Mouse (Mus musculus): ENCODE data around the gene Lyar.

DNA sequence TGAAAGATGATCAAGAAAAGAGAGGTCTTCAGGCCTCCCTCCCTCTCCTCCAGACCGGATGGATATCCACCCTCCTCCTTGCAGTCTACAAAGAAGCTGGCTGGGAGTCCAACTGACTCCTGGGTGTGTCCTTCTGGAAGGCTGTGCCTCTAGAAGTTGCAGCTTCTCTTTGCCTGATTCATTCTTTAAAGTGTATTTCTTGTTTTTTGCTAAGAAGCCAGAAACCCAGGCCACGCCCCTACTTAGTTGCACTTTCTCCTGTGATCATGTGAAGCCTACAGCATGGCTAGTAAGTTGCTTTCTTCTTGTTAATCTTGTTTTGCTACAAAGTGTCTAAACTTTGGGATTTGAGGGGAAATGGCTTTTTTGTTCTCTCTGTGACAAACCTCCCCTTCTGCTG, 33.3 kb upstream of the Lyar start:
- TF ChIP-seq CTCF (IDR thresholded peaks at IDR 0.05; ENCODE audit: extremely low read depth, insufficient read depth, low read length): no peak
- TF ChIP-seq POLR2A (IDR thresholded peaks at IDR 0.05; ENCODE audit: extremely low read depth, insufficient read depth, low read length): no peak

All from cortical plate, adult 2 months (tissue).